Mouse (Mus musculus) embryo, embryonic 9.5 days (tissue): Measurements from ENCODE around the gene Apba2.

ENCODE experiments used
- DNase-seq: peaks from one replicate; pipeline ENCODE4 v3.0.0-alpha.2; 2017; ENCODE audit errors: extremely low spot score

Gene Apba2

GRCm38 (mm10) chr7:64725967-64726695, 224.6 kb downstream of the Apba2 start:
- DNase-seq: no peak

- no peak for DNase-seq
Measured at GRCm38 (mm10) chr7:64728181-64728591, 226.7 kb downstream of the Apba2 start.

DNA sequence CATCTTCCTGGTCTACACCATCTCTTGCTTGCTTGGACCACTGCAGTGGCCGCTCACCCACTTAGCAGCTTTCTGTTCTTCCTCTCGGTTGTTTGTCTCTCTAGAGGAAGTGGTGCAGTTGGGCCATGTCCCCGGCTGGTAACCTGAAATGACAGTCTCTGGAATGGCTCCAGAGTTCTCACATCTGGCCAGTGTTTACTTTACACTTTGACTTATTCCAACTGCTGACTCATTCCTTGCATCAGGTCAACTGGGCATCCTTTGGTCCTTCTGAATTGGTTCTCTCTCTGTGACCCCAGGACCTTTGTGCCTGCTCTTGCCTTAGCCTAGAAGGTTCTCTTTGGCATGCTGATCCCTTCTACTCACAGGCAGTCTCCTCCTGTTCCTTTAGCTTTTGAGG, 227.3 kb downstream of the Apba2 start:
- DNase-seq: no peak

DNA sequence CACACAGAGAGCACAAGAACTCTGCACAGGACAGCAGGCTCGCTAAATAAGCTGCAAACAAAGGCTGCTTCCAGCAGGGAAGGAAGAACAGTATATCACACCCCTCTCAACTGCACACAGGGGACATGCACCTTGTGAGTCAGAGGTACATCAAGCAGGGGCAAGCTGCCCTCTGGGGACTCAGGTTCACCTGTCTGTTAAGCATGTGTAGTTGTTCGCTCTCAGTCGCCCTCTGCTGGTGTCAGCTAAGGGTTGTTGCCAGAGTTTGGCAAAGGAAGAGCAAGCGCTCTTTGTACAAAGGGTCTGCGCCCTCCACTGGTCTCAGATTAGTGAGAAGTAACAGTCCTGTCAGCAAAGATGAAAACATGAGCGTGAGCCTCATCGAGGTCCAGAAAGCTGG, 228.3 kb downstream of the Apba2 start:
- DNase-seq: peak; percentile 61

DNA sequence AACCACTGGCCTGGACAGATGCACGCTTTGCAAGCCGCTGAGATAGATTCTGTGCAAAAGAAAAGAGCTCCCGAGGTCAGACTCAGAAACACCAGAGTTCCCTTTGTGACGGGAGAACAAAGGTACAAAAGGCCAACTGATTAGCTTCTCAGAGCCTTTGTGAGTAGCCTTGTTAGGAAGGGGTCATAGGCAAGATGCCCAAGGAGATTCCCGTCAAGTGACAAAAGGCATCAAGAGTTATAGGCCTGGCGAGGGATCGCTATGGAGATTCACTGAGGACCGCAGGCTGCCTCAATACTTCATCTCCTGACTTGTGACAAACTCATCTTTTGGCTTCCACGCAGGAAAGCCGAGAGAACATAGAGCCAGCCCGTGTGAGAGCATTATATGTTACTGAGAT, 237.6 kb downstream of the Apba2 start:
- DNase-seq: peak; percentile 56

- DNase-seq: peak; percentile 86
Measured at GRCm38 (mm10) chr7:64741333-64742307, 240.1 kb downstream of the Apba2 start.

DNA sequence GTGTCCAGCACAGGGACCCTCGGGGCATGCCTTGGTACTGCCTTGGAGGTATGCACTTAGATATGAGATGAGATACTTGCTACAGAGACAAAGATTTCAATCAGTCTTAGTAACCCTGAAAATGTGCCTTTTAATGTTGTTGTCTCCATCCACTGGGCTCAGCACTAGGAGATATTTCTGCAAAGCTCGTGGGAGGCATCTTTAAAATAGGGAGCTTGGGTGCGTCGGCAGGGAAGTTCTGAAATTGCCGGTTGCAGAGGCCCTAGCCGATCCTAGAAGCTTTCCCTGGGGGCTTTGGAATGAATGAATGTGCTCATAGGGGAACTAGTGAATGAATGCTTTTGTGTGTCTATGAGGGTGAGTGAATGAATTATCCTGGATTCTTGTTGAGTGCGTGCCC, 242.1 kb downstream of the Apba2 start:
- no peak for DNase-seq

DNA sequence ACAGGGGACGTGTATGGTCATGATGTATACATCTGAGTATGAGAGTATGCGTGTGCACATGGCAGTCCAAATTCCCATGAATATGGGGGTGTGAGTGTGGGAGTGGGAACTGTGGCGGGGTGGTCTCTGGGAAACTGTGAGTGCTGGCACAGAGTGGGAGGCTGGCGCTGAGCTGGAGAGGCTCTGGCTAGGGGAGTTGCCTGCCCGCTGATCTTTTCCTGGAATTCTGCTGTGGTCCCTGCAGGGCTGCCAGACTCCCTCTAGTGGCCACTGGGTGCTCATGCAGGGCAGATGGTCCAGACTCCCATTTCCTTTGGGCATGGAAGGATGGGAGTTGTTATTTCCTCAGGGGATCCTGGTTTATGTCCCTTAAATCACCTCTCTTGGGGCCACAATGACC, 250.0 kb downstream of the Apba2 start:
- DNase-seq: peak; percentile 74

- no peak for DNase-seq
Measured at GRCm38 (mm10) chr7:64752133-64752532, 250.6 kb downstream of the Apba2 start.

GRCm38 (mm10) chr7:64753678-64754077, 252.2 kb downstream of the Apba2 start:
- DNase-seq: no peak

GRCm38 (mm10) chr7:64754161-64754560, 252.7 kb downstream of the Apba2 start:
- no peak for DNase-seq

DNA sequence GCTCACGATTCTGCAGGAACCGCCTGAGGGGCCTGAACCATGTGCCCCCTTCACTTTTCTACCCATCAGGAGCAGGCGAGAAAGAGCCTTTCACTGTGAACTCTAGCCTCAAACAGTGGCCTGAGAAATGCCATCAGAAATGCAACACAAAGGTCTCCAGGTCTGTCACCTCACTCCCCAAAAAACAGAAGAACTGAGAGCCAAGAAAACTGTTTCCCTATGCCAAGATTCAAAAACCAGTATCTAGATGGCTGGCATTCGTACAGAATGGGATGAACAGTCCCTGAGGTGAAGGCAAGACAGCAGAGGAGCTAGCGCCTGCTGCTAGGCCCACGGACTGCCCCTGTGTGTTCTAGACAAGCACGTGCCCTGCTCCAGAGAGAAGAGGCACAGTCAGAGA, 253.6 kb downstream of the Apba2 start:
- no peak for DNase-seq

DNA sequence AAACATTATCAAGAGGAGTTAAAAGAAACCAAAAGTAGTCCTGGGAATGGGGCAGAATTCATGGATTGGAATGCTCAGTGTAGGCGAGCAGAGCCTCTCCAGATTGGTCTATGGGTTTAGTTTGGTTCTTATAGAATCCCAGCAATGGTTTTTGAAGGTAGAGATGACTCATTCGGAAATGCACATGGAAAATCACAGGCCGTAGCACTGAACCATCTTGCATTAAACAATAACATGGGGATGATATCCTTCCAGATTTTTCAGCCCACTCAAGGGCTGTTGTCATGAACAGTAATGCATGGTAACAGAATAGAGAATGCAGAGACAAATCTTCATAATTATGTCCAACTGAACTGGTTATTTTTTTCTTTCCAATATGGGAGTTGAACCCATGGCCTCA, 264.1 kb downstream of the Apba2 start:
- DNase-seq: no peak

GRCm38 (mm10) chr7:64769768-64770167, 268.3 kb downstream of the Apba2 start:
- no peak for DNase-seq

- DNase-seq: no peak
Measured at GRCm38 (mm10) chr7:64770779-64771390, 269.4 kb downstream of the Apba2 start.

DNA sequence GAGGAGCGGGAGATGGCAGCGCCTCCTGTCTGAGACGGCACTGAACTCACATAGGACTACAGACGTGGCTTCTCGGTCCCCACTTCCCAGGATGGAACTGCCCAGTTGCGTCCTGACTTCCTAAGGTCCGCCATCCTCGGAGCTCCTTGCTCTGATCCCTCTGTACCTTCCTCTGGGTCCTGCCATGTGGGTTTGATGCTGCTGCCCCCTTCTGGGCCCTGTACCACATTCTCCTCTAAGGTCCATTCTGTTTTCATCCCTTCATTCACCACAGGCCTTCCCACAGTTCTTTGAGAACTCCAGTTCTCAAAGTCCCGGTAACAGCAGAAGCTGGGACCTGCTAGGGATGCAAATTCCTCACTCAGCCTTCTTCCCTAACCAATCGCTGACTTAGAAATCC, 272.0 kb downstream of the Apba2 start:
- no peak for DNase-seq

DNA sequence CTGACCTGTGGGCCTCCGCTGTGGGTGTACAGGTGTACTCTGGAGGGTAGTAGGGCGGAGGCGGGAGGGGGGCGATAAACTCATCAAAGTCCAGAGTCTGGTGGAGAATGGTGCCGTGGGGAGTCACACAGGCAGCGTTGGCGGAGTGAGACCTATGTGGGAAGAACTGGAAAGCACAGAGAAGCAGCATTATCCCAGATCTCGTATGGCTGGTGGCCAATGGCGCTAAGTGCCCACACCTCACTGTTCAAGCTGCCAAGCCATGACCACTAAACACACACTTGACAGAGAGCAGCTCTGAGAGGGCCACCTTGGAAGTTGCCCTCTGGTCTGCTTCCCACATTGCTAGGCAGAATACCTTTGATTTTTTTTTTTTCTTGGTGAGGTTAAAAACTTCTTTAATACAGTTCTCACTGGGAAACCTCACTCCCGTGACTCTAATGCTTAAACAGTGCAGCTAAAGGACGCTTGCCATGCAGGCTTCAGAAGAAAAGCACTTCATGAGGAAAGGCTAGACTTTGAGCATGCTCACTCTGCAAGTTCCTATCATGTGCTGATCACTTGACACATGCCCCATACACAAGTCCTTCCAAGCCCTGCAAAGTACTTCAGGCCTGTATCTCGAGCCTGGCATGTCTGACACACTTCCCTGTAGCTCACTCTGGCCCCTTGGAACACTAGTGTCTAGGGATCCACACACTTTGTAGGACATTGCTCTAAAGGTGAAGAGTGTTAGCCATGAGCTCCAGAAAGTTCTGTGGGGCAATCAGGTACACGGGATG, 275.4 kb downstream of the Apba2 start:
- no peak for DNase-seq

DNA sequence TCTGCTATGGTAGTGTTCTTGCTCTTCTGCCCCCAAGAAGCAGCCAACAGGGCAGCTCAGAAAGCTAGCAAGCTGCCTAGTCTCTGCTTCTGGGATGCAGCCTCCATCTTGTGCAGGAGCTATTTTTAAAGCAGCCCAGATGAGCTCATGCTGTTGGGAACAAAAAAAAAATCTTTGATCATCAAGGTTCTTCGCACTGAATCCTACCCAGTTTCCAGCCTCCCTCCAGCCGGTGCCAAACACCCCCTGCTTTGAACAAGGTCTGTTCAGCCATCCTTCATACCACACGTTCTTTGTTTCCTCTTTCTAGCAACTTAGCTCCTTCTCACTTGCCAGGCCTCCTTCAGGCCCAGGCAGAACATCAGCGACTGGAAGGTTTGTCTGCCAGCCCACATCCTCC, 278.0 kb downstream of the Apba2 start:
- no peak for DNase-seq

GRCm38 (mm10) chr7:64785040-64785439, 283.5 kb downstream of the Apba2 start:
- no peak for DNase-seq

DNA sequence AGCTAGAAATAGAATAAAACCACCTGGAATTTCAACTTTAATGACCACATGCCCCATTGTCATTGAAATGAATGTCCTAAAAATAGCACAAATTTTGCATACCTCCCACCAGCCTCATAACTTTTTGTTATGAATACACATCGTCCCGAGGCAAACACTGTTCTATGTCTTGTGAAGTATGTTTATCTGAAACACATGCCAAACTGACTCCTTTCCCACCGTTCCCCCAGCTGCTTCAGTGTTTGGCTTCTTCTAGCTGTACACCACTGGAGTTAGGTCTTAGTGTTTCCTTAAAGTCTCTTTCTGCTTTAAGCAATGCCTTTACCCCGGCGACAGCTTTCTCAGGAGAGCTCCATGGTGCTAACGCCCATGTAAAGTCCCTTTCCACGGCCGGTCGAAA, 289.6 kb downstream of the Apba2 start:
- no peak for DNase-seq

GRCm38 (mm10) chr7:64792031-64792430, 290.5 kb downstream of the Apba2 start:
- DNase-seq: no peak

DNA sequence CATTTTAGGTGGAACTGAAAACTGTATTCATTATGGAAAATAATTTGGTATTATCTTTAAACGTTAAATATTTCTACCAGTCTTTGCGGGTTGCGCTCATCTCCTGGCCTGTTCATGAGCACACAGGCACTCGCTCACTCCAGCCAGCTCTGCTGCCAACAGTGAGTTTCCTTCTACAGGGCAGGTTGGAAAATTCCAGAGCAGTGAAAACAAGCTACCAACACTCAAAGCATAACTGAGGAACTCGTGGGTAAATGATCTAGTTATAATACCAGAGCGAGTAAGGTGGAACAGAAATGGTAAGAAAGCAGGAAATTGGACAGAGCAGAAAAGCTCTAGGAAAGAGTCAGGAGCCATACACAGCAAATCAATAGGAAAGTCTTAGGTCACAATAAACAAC, 294.0 kb downstream of the Apba2 start:
- no peak for DNase-seq
